ENCODE assay signal across 14 mouse cellular contexts in the genomic region with DNA sequence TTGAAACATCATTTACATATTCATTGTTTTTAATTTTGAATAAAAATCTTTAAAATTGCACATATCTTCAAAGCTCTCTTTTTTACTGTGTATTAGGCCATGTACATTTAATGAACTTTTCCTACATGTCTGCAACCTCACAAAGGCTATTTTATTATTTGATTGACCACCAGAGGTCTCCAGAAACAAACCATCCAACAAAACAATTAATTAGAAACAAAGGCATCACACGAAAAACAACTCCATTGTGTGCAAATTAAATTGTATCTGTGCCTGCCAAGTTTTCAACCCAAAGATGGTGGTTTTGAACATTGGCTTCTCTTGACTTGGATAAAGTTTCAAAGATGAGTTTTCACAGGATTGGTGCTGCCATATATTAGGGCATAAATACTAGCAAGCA.
A peak's percentile ranks its signal among the peaks of the same experiment; 100 is the strongest.
DNase-seq lines count a peak whose midpoint lies in the region; ATAC-seq and TF ChIP-seq lines count a peak whose summit lies in the region.
"Had no signal": no experiment of that assay in that cellular context is flagged by ENCODE, and none has a peak within 500 bp of the region (broad histone marks: within the 10 kb centered on the region; RNA-seq: fewer than 3 reads in every experiment).

No protein-coding gene starts in this region.

- TF ChIP-seq CTCF in stomach, postnatal 0 days (IDR thresholded peaks at IDR 0.05; ENCODE audit: low read depth): peak; percentile 62

- no peaks in the 10 kb centered on the region for H3K9me3 ChIP-seq in hindbrain, embryonic 14.5 days (ENCODE audit: control insufficient read depth, low read length)
- H3K9me3 ChIP-seq in hindbrain, embryonic 16.5 days (ENCODE audit: control insufficient read depth, low read length): no peaks in the 10 kb centered on the region
- no peaks in the 10 kb centered on the region for H3K9me3 ChIP-seq in stomach, postnatal 0 days (ENCODE audit: control insufficient read depth, low read length)
- H3K9me3 ChIP-seq: liver, embryonic 15.5 days; midbrain, embryonic 10.5 days; neural tube, embryonic 13.5 days had no signal

- H3K4me2 ChIP-seq in hindbrain, embryonic 14.5 days (replicated peaks): no peak overlapping the region
- H3K4me2 ChIP-seq in hindbrain, embryonic 16.5 days (ENCODE audit: low read length): no peak overlapping the region
- H3K4me2 ChIP-seq in stomach, postnatal 0 days (replicated peaks; ENCODE audit: low read depth): no peak overlapping the region
- H3K4me2 ChIP-seq: liver, embryonic 15.5 days; neural tube, embryonic 13.5 days had no signal

- TF ChIP-seq EP300 in stomach, postnatal 0 days (optimal IDR thresholded peaks at IDR 0.05): no peak

- no peak overlapping the region for H3K27ac ChIP-seq in hindbrain, embryonic 14.5 days
- no peak overlapping the region for H3K27ac ChIP-seq in hindbrain, embryonic 16.5 days (ENCODE audit: low read depth, low read length)
- no peak overlapping the region for H3K27ac ChIP-seq in stomach, postnatal 0 days (replicated peaks)
- H3K27ac ChIP-seq: liver, embryonic 15.5 days; midbrain, embryonic 10.5 days; neural tube, embryonic 13.5 days had no signal

- no peak overlapping the region for H3K9ac ChIP-seq in hindbrain, embryonic 14.5 days
- no peak overlapping the region for H3K9ac ChIP-seq in hindbrain, embryonic 16.5 days (ENCODE audit: low read depth, low read length)
- no peak overlapping the region for H3K9ac ChIP-seq in stomach, postnatal 0 days (ENCODE audit: low read length)
- H3K9ac ChIP-seq: liver, embryonic 15.5 days; neural tube, embryonic 13.5 days had no signal

- peak; percentile 30 for DNase-seq in hindbrain, embryonic 14.5 days (ENCODE audit: low spot score)
- DNase-seq in lung, postnatal 25 days (ENCODE audit: low spot score): peak; percentile 13
- DNase-seq in lung, postnatal 14 days: no peak
- peak; percentile 62 for DNase-seq in NIH3T3 (ENCODE audit: low read depth)
- DNase-seq in stomach, postnatal 0 days (ENCODE audit: low spot score): no peak
- DNase-seq: cerebellum, adult 18-20 months; heart, postnatal 14 days; kidney, adult 18-20 months had no signal

- H3K36me3 ChIP-seq in hindbrain, embryonic 14.5 days (replicated peaks; ENCODE audit: control insufficient read depth, insufficient read depth): no peaks in the 10 kb centered on the region
- H3K36me3 ChIP-seq in hindbrain, embryonic 16.5 days (ENCODE audit: control insufficient read depth, insufficient read depth, low read length): no peaks in the 10 kb centered on the region
- H3K36me3 ChIP-seq in stomach, postnatal 0 days (ENCODE audit: control insufficient read depth, insufficient read depth, low read length): no peaks in the 10 kb centered on the region
- H3K36me3 ChIP-seq: liver, embryonic 15.5 days; midbrain, embryonic 10.5 days; neural tube, embryonic 13.5 days had no signal

- no peak overlapping the region for H3K4me3 ChIP-seq in hindbrain, embryonic 14.5 days (replicated peaks; ENCODE audit: low read length)
- no peak overlapping the region for H3K4me3 ChIP-seq in hindbrain, embryonic 16.5 days (ENCODE audit: low read length)
- no peak overlapping the region for H3K4me3 ChIP-seq in stomach, postnatal 0 days (ENCODE audit: low read depth, low read length)
- H3K4me3 ChIP-seq: erythroblast, embryonic 14.5 days; liver, embryonic 15.5 days; midbrain, embryonic 10.5 days; neural tube, embryonic 13.5 days had no signal

- 0 out of 2 replicates have a peak, but pooled peaks cover 2% of the 10 kb centered on the region for H3K4me1 ChIP-seq in hindbrain, embryonic 14.5 days (replicated peaks; ENCODE audit: control insufficient read depth, insufficient read depth, low read length)
- no peaks in the 10 kb centered on the region for H3K4me1 ChIP-seq in hindbrain, embryonic 16.5 days (ENCODE audit: control insufficient read depth, insufficient read depth, low read depth, low read length)
- H3K4me1 ChIP-seq in stomach, postnatal 0 days (replicated peaks; ENCODE audit: control insufficient read depth, insufficient read depth): no peaks in the 10 kb centered on the region
- H3K4me1 ChIP-seq: liver, embryonic 15.5 days had no signal

- 18% methylated on average over 1 of the region's 1 CpGs for WGBS in hindbrain, embryonic 14.5 days
- WGBS in hindbrain, embryonic 16.5 days: 23% methylated on average over 1 of the region's 1 CpGs
- 25% methylated on average over 1 of the region's 1 CpGs for WGBS in stomach, postnatal 0 days

- no peak for ATAC-seq in hindbrain, embryonic 14.5 days (ENCODE audit: low FRiP score)
- ATAC-seq in hindbrain, embryonic 16.5 days: no peak
- no peak for ATAC-seq in stomach, postnatal 0 days (ENCODE audit: low FRiP score, low TSS enrichment)
- no peak for ATAC-seq in erythroblast, adult 5-6 weeks (replicated peaks; ENCODE audit: low FRiP score, poor library complexity, severe bottlenecking)

- H3K27me3 ChIP-seq in hindbrain, embryonic 14.5 days (ENCODE audit: control insufficient read depth, insufficient read depth, low read length): no peaks in the 10 kb centered on the region
- H3K27me3 ChIP-seq in hindbrain, embryonic 16.5 days (replicated peaks; ENCODE audit: control insufficient read depth, insufficient read depth, low read length): no peaks in the 10 kb centered on the region
- no peaks in the 10 kb centered on the region for H3K27me3 ChIP-seq in stomach, postnatal 0 days (ENCODE audit: control insufficient read depth, insufficient read depth, low read length)
- H3K27me3 ChIP-seq: liver, embryonic 15.5 days; neural tube, embryonic 13.5 days had no signal

Comparison
In these comparisons a context has a peak if more than half of its experiments do, and no peak if none do; other contexts are left out.
1. DNase-seq: peak in hindbrain, embryonic 14.5 days (single experiment), lung, postnatal 25 days (single experiment) and NIH3T3 (single experiment); none in lung, postnatal 14 days (single experiment) and stomach, postnatal 0 days (single experiment).